Mouse (Mus musculus) cerebellum, postnatal 14 days (tissue): Measurements from ENCODE around the gene Hspb2.
A peak's percentile ranks its signal among the peaks of the same experiment; 100 is the strongest.

Source experiments
- DNase-seq, 2 experiments: peaks; one replicate each; pipeline ENCODE4 v3.0.0; 2021; ENCODE audit warnings: mixed read lengths in 2 of 2

The Hspb2 gene

GRCm38 (mm10) chr9:50746214-50746677 is 5.9 kb downstream of the Hspb2 start, which contains the start of gene 2310030G06Rik:
2310030G06Rik (minus strand) TSS chr9:50746536.
- peak in 1 of 2 experiments; percentile 55 for DNase-seq

- DNase-seq, result no peak
These were observed 6.3 kb downstream of the Hspb2 start for GRCm38 (mm10) chr9:50745806-50746205.

GRCm38 (mm10) chr9:50742744-50743143 is 9.4 kb downstream of the Hspb2 start:
- DNase-seq, result no peak

DNA sequence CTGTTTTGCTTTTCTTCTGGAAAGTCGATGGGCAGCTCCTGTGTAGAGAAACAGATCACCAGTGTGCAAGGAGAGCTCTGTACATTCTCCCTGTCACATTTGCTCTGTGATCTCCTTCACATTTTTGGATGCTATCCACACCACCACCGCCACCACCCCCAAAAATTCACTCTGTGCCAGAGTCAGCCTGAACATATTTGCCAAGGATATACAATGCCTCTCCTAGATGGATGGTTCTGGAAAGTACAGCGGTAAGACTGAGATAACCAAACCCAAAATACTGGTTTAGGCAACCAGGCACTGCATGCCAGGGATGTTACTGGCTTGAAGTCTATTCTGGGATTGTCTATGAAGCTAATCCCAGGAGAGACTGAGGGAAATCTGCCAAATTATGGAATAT is 9.9 kb downstream of the Hspb2 start:
- no peak for DNase-seq

DNA sequence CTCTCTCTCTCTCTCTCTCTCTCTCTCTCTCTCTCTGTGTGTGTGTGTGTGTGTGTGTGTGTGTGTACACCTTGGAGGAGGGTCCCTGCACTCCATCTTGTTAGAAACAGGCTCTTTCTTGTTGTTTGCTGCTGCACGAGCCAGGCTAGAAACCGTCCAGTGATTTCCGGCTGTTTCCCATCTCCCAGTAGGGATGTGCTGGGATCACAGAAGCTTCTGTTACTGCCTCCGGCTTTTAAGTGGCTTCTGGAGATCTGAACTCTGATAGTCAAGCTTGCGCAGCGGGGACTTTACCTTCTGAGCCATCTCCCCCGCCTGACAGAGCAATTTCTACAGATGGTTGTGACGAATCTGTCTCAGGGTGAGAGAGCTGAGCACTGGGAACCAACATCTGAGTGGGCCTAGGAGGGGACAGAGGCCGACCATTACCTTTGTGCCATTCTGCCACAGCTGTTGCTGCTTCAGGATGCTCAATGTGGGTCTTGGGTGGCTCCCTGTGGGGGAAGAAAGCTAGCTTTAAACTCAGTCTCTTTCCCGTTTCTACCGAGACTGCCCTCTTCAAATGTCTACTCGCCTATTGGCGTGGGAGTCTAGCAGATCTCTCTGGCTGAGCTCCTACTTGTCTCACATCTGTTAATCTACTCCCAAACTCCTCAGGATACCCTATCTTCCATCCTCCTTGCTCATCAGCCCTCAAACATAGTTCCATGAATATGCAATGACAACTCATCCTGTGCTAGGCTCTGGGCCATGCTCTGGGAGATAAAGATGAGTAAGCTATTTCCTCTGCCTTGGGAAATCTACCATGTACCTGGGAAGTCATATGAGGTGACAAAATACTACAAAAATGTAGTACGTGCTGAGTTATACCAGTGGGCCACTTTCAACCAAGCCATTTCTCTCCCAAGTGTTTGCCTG is 11.0 kb downstream of the Hspb2 start:
- no peak for DNase-seq

DNA sequence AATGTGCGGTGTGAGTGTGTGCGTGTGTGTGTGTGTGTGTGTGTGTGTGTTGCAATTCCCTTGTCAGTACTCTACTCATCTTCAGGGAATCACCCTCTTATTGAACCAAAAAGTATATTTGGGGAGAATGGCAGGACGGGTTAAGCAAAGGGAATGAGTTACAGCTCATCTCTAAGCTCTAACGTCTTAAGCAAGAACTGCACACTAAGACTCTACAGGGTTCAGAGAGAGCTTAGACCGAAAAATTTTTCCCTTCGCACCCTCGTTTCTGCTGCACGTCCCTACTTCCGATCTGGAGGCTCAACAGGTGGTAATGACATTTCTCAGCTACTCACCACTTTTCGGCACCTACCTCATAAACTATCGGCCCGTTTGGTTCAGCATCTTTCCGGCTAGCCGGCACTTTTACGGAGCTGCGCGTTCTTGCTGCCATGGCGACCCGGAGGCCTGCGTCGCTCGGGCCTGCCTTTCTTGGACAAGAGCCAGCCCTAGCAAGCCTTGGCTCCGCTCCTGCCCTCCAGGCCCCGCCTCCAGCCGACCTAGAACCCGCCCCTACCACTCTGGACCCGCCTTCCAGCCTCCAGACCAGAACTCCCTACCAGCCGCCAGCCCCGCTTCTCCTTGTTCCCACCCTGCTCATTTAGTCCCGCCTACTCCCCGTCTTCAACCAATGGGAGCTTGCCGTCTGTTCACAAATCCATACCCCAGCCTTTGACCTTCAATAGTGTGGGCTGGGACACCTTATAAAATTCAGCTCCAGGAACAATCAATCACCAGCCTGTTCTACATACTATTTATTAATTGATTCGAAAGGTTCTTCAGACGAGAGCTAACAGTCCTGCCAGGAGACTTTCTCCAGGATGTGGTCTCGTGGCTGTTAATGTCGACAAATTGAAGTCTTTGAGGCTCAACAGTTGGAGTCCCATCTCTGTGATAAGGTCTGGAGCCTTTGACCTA is 13.0 kb downstream of the Hspb2 start, which contains the start of gene Dixdc1:
Dixdc1 (minus strand) TSS at position 604 of the 957 bp plus-strand sequence.
- peak; percentile 89 to 93 for DNase-seq

DNA sequence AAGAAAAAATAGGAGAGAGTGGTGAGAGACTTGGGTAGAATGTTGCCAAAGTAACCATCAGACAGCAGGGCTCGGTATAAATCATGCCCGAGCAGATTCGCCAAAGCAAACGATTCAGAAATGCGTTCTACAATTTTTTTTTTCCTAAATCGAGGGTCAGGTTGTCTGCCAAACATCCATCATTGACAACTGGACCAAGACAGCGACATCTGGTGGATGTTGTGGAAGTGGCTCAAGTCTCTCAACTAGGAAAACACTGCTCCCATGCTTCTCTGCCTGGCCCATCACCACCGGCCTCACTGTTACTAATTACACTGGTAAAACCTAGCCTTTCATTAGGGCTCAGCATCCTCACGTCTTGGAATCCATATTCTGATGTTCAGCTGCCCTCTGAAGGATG is 17.2 kb downstream of the Hspb2 start:
- peak; percentile 80 to 81 for DNase-seq

GRCm38 (mm10) chr9:50732560-50732959 is 19.6 kb downstream of the Hspb2 start:
- no peak for DNase-seq

GRCm38 (mm10) chr9:50729600-50729999 is 22.6 kb downstream of the Hspb2 start:
- no peak for DNase-seq

DNA sequence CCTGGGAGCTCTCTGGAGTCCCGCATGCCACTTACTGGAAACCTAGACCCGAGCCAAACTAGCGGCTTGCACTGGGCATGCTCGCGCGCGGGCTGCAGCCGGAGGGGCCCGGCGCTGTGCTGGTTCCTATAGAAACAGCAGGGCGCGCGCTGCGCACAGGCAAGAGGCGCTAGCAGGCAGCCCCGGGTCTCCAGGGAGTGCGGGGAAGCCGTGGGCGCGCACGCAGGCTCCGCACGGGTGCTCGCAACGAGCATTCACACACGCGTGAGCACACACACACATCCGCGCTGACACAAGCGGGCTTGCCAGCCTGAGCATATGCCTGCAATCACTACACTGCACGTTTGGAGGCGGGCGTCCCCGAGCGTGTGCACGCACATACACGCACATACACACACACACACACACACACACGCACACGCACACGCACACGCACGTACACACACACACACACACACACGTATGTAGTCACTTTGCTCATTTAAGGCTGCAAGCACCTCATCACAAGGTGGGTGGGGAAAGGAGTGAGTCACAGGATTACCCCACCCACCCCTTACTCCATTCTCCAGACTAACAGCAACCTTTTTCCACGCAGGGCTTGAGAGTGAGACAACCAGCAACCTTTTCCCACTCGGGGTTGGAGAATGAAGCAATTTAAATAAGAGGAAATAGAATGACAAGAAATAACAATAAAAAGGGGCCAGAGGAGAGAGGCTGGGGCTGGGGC is 24.1 kb downstream of the Hspb2 start:
- peak; percentile 85 for DNase-seq

- DNase-seq, result peak; percentile 60 to 75
These were observed 24.8 kb downstream of the Hspb2 start for GRCm38 (mm10) chr9:50727171-50727924.

- DNase-seq, result peak; percentile 61 to 64
These were observed 26.1 kb downstream of the Hspb2 start for GRCm38 (mm10) chr9:50725921-50726590.

GRCm38 (mm10) chr9:50724661-50725330 is 27.4 kb downstream of the Hspb2 start:
- peak; percentile 44 to 45 for DNase-seq

DNA sequence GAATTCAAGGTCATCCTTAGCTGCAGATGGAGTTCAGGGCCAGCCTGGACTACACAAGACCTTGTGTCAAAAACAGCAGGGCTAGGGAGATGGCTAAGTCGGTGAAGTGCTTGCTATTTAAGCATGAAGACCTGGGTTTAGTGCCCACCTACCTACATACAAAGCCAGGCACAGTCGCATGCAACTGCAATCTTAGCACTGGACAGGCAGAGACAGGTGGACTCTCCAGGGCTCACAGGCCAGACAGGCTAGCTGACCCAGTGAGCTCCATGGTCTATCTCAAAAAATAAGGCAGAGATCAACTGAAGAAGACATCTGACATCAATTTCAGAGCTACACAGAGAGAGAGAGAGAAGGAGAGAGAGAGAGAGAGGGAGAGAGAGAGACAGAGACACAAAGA is 28.0 kb downstream of the Hspb2 start:
- DNase-seq, result peak; percentile 28 to 49

GRCm38 (mm10) chr9:50723406-50723805 is 28.7 kb downstream of the Hspb2 start:
- peak; percentile 95 to 96 for DNase-seq

- DNase-seq, result peak; percentile 81 to 82
These were observed 29.7 kb downstream of the Hspb2 start for GRCm38 (mm10) chr9:50722451-50722911.

DNA sequence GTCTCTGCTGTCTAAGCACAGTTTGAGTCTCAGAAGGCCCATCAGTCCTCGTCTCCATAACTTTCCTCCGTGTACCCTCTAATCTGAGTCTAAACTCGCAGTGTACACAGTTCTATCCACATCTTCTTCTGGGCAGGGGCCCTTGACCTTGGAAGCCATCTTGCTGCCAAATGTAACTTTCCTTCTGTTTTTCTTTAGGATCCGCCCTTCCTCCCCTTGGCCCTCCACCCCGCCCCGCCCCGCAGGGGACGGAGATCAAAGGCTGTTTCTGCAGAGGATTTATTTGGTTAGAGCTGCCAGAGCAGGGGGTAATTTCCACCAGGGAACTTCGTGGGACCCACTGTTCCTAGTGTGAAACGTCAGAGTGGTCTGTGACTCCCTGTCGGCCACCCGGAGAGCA is 31.1 kb downstream of the Hspb2 start:
- no peak for DNase-seq

GRCm38 (mm10) chr9:50718878-50719277 is 33.3 kb downstream of the Hspb2 start:
- DNase-seq, result no peak

- no peak for DNase-seq
These were observed 38.0 kb downstream of the Hspb2 start for GRCm38 (mm10) chr9:50714188-50714587.

GRCm38 (mm10) chr9:50711337-50711736 is 40.8 kb downstream of the Hspb2 start:
- no peak for DNase-seq
